Mouse (Mus musculus): ENCODE results near the gene Nat10. TPM values are rescaled to one million over a fixed set of nuclear protein-coding genes. Genes with fewer than 3 reads are reported as not detected.

The Nat10 gene
- polyA plus RNA-seq, 1 experiment from 2014 or later = 22.7 TPM

GRCm38 (mm10) chr2:103672573-103673119, 88.4 kb downstream of the Nat10 start:
- no peak overlapping the region for H3K27ac ChIP-seq (ENCODE audit: low read depth, low read length)
- no peak overlapping the region for H3K9ac ChIP-seq (ENCODE audit: low read depth, low read length)
- H3K4me1 ChIP-seq (replicated peaks; ENCODE audit: control insufficient read depth, insufficient read depth, low read length) = 0 out of 2 replicates have a peak, but pooled peaks cover 2% of the 10 kb centered on the region
- H3K4me3 ChIP-seq (ENCODE audit: low read depth, low read length) = no peak overlapping the region
- H3K27me3 ChIP-seq (ENCODE audit: control insufficient read depth, insufficient read depth, low read length) = no peaks in the 10 kb centered on the region
- no peaks in the 10 kb centered on the region for H3K9me3 ChIP-seq (ENCODE audit: control insufficient read depth, low read length)
- no peak overlapping the region for H3K4me2 ChIP-seq (replicated peaks; ENCODE audit: low read depth, low read length)
- no peak for DNase-seq (ENCODE audit: low spot score)
- no peak for ATAC-seq (ENCODE audit: low FRiP score)
- WGBS = 75% methylated on average over 7 of the region's 7 CpGs
- H3K36me3 ChIP-seq (ENCODE audit: control insufficient read depth, insufficient read depth, low read length) = no peaks in the 10 kb centered on the region

Other genes with a start within 250 kb of the Nat10 start
- gene Abtb2, start 195.0 kb downstream of the Nat10 start, polyA plus RNA-seq (2014; fragmentation: Nextera tagmentation; extraction: Ambion mirVana) = 13.9 and 14.6 TPM in 2 replicates
- gene Caprin1, start 36.4 kb upstream of the Nat10 start, polyA plus RNA-seq (2014; fragmentation: Nextera tagmentation; extraction: Ambion mirVana) = 610 and 653 TPM in 2 replicates
- gene Lmo2, start 196.7 kb upstream of the Nat10 start, polyA plus RNA-seq (2014; fragmentation: Nextera tagmentation; extraction: Ambion mirVana) = 21.3 and 23.9 TPM in 2 replicates